16 mouse cellular contexts compared by ENCODE assay signal in genomic region chr1:128650596-128650995, GRCm38 (mm10).
"Had no signal": no experiment of that assay in that cellular context is flagged by ENCODE, and none has a peak within 500 bp of the region (broad histone marks: within the 10 kb centered on the region; RNA-seq: fewer than 3 reads in every experiment).

No protein-coding gene starts in this region.

- H3K27ac ChIP-seq: liver, embryonic 13.5 days; liver, embryonic 15.5 days; macrophage; midbrain, embryonic 15.5 days; neural tube, embryonic 12.5 days had no signal

- H3K36me3 ChIP-seq: liver, embryonic 13.5 days; liver, embryonic 15.5 days; midbrain, embryonic 13.5 days; midbrain, embryonic 15.5 days; neural tube, embryonic 12.5 days; stomach, embryonic 15.5 days had no signal

- H3K9ac ChIP-seq: liver, embryonic 13.5 days; liver, embryonic 15.5 days; liver, postnatal 0 days; midbrain, embryonic 13.5 days; midbrain, embryonic 15.5 days; neural tube, embryonic 12.5 days; stomach, embryonic 15.5 days had no signal

- H3K27me3 ChIP-seq: liver, embryonic 13.5 days; liver, embryonic 15.5 days; midbrain, embryonic 15.5 days; neural tube, embryonic 12.5 days; stomach, embryonic 15.5 days had no signal

- H3K4me1 ChIP-seq: liver, embryonic 13.5 days; liver, embryonic 15.5 days had no signal

- DNase-seq: liver, embryonic 13.5 days; liver, postnatal 0 days; lung, adult 2 months; lung, postnatal 10 days; lung, postnatal 36 days; right cerebral cortex, postnatal 14 days; thymus, adult 18-20 months; thymus, postnatal 25 days; thymus, postnatal 4 days had no signal

- H3K9me3 ChIP-seq: liver, embryonic 13.5 days; liver, embryonic 15.5 days; megakaryocyte, embryonic 14.5 days; midbrain, embryonic 13.5 days; midbrain, embryonic 15.5 days; neural tube, embryonic 12.5 days; stomach, embryonic 15.5 days had no signal

- H3K4me3 ChIP-seq: liver, embryonic 13.5 days; liver, embryonic 15.5 days; megakaryocyte, embryonic 14.5 days; midbrain, embryonic 13.5 days; midbrain, embryonic 15.5 days; neural tube, embryonic 12.5 days; stomach, embryonic 15.5 days had no signal

- H3K4me2 ChIP-seq: liver, embryonic 13.5 days; liver, embryonic 15.5 days; midbrain, embryonic 13.5 days; midbrain, embryonic 15.5 days; neural tube, embryonic 12.5 days; stomach, embryonic 15.5 days had no signal

- ATAC-seq: liver, postnatal 0 days had no signal
